Mouse (Mus musculus) lung, adult 2 months (tissue): ENCODE results near the gene Pnpla8.

Experiments used
- CTCF ChIP-seq: fragments of 200-500 bp; IDR thresholded peaks from 2 replicates; pipeline ENCODE4 v1.5.1; 2011; ENCODE audit warnings: mild to moderate bottlenecking, low read length, control low read depth; ENCODE audit not compliant: insufficient read depth
- POLR2A ChIP-seq: fragments of 200-500 bp; IDR thresholded peaks from 2 replicates; pipeline ENCODE4 v1.6.1; 2011; ENCODE audit warnings: low read depth, mild to moderate bottlenecking, control low read depth, low read length, borderline replicate concordance; ENCODE audit errors: extremely low read depth

GRCm38 (mm10) chr12:44345251-44345650, 124.1 kb downstream of the Pnpla8 start:
- no peak for TF ChIP-seq CTCF
- TF ChIP-seq POLR2A = no peak
